Mouse (Mus musculus) lung, adult 18-20 months (tissue): ENCODE measurements around the gene Phc1.

Source experiments
- DNase-seq, 2 experiments: peaks; one replicate each; pipeline ENCODE4 v3.0.0; 2022; ENCODE audit warnings: mixed read lengths in 2 of 2

Gene Phc1

DNA sequence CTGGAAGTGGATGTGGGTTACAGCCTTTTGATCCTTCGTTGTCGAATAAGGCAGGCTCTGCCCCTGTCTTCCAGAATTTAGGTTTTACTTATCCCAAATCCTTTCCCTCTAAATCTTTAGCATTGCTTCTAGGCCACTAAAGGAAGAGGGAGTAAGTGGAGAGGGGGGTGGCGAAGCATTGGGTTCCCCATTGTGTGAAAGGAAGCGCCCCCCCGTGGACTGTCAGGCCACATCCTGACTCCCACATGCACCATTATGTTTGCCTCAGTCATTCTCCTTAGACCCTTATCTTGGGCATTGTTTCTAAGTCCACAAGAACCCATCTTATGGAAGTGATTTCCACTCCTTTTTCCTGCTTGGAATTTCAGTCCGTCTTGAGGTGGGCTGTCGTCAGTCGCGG, 45.1 kb downstream of the Phc1 start:
- DNase-seq = no peak

DNA sequence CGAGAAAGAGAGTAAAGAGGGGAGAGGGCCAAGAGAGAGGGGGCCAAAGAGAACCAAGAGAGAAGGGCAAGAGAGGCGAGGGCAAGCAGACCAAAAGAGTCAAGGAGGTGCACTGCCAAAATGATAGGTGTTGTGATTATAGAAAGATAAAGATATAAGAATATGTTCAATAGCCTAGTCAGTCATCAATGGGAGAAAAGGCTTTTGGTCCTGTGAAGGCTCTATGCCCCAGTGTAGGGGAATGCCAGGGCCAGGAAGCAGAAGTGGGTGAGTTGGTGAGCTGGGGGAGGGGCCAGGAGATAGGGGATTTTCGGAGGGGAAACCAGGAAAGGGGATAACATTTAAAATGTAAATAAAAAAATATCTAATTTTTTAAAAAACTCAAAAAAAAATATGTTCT, 46.1 kb downstream of the Phc1 start:
- DNase-seq = no peak

DNA sequence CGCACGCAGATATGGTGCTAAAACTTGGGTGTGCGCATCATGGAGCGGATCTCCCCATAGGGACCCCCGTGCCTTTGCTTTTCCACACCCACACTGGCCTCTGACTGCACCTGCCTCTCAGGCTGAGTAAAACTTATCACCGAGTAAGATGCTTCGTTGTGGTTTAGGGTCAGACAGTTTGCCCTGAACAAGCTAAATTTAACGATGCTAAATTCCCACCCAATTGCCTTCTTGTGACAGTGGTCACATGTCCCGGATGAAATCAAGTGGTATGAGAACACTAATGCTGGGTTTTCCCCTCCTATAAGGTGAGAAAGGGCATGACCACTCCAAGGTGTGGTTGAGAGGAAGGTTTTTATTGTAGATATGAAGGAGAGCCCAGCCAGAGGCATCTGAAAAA, 46.6 kb downstream of the Phc1 start:
- no peak for DNase-seq

DNA sequence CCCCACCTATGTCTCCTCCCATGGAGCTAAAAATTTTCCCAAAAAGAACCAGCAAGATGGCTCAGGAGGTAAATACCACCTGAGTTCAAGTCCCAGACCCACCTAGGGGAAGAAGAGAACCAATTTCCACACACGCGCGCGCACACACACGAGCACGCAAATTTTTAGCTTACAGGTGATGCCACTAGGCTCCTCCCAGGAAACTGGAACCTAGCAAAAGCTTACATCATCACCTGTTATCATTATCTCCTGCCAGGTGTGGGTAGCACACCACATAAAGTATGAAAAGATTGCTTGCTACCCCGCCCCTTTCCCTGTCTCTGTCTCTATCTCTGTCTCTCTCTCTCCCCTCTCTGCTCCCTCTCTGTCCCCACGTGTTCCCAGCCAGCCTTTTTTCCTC, 47.2 kb downstream of the Phc1 start:
- DNase-seq = no peak

DNA sequence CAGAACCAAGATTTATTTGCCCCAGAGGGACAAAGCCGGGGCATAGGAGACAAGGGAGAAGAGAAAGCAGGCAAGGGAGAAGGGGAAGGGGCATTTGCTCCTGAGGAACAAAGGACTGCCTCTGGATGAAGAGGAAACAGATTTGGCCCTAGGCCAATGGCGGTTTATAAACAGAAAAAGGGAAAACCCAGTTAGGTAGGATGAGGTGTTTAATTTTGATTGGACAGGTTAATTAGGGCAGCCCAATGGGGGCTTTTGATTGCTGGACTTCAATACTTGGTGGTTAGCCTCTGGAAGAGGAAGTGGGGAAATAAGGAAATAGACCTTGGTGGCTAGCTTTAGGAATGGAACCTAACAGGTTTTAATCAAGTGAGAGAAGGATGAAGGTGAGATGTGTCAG, 48.2 kb downstream of the Phc1 start:
- no peak for DNase-seq

DNA sequence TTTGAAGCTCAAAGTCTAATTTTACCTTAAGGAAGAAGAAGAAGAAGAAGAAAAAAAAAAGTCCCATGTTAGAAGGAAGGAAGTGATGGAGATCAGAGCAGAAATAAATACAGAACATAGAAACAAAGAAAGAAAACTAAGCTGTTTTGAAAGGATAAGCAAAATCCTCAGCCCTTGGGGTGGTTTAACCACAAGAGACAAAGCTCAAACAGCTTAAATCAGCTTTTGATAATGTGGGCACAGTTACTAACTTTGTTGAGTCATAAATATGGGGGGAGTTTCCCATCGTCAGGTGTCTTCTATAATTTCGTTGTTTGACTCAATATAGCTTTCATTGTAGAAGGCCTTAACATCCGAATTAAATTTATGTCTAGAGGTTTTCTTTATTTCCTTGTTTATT, 48.6 kb downstream of the Phc1 start:
- DNase-seq = no peak

DNA sequence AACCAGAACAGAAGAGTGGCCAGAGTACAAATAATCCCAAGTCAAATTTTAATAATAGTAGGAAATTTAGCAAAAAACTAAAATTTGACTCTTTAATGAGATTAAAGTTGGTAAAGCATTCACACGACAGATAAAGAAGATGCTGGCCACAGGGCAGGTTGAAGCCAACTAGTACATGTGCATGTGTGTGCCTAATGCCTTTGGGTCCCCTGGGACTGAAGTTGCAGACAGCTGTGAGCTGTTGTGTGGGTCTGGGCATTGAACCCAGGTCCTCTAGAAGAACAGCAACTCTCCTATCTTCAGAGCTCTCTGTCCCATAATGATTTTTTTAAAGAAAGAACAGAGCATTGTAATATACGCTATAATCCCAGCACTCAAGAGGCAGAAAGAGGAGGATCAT, 49.1 kb downstream of the Phc1 start:
- no peak for DNase-seq

DNA sequence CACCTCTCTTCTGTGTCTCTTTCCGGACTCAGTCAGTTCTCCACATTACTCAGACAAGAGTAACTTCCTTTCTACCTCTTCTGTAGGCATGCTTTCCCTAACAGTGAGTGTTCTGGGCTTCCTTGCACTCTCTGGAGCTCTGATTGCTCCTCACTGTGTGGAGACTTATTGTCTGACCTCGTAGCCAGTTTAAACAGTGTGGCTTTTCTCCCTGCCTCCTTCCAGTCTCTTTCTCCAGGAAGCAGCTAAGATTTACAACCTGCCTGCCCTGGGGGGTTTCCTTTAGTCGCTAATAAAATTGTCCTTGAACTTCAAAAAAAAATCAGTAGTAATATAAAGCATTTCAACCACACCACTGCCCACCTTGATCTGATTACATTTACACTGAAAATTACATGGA, 50.1 kb downstream of the Phc1 start:
- DNase-seq = no peak

DNA sequence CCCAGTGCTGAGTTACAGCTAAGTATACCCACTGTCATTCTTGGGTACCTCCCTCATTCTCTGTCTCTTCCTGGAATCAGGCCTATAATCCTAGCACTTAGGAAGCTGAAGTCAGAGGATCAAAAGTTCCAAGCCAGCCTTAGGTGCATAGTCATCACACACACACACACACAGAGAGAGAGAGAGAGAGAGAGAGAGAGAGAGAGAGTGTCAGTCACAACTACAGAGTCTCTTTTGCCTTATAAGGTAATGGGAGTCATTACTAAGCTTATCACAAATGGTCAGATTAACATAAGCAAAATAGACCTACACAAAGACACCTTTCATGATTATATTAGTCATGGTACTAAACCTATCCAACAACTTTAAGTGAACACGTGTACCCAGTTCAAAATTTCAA, 51.0 kb downstream of the Phc1 start:
- DNase-seq = no peak

DNA sequence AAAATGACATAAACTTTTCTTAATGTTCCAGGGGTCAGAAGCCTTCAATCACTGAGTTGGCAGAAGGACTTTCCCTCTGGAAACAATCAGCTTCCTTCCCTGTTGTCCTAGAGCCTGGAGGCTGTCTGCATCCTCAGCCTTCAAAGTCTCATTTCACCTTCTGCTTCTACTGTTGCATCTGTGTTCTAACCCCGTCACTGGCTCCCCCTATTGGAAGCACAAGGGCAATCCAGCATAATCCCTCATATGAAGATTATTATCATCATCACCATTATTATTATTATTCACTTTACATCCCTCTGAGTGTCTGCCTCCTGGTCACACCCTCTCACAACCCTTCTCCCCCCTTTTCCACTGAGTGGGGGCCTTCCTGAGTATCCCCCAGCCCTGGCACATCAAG, 52.1 kb downstream of the Phc1 start:
- DNase-seq = no peak

DNA sequence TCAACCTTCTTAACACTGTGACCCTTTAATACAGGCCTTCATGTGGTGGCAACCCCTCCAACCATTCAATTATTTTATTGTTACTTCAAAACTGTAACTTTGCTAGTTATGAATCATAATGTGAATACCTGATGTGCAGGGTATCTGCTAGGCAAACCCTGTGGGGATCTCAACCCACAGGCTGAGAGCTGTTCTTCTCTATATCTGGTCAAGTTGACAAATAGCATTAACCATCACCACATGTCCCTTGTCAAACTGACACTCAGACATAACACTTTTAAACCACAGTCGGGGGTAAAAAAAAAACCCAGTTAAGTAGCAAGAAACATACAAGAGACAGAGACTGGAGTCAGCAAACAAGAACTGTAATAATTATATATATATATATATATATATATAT, 55.5 kb downstream of the Phc1 start:
- no peak for DNase-seq

DNA sequence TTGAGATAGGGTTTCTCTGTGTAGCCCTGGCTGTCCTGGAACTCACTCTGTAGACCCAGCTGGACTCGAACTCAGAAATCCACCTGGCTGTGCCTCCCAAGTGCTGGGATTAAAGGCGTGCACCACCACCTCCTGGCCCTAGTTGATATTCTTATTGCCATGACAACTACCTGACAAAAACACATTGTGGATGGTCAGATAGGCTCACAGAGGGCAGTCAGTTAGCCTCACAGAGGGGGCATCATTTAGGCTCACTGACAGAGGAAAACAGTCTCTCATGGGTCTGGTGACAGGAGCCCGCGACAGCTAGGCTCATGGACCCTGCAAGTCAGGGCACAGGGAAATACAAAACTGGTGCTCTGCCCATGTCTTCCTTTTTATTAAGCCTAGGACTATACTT, 56.1 kb downstream of the Phc1 start:
- DNase-seq = no peak

DNA sequence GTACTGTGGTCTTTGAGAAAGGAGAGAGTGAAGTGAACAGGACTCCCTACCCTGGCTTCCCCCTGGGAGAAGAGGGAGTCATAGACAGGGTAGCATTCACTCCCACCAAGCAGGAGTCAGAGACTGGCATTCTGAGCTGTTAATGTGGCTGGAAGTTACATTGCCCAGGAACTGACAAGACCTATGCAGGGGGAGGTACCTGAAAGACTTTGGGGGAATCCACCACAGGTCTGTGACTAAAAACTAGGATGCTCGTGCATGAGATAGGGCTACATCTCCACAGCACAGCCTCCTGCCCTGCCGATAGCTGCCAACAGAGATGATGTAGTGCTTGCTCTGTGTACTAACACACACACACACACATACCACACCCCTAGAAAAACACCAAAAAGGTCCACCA, 56.9 kb downstream of the Phc1 start:
- DNase-seq = no peak

DNA sequence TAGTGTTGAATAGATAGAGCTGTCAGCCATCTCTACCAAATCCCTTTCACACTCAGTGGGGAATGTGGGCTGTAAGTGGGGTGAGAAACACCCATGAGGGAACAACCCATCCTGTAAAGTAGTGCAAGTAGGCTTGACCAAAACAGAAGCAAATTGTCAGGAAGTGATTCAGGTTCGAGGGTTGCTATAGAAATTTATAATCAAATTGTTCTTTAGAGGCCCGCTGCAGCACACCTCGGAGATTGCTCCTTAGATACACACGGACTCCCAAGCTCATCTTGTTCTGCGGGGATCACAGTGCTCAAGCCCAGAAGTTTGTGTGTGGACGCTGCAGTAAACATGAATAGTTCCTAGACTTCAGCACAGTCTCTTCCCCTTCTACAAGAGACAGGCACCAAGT, 57.6 kb downstream of the Phc1 start, which contains the start of gene Klrg1:
Gene Klrg1, minus strand, starts transcription at position 101 of the 400 bp plus-strand sequence.
- DNase-seq = no peak

DNA sequence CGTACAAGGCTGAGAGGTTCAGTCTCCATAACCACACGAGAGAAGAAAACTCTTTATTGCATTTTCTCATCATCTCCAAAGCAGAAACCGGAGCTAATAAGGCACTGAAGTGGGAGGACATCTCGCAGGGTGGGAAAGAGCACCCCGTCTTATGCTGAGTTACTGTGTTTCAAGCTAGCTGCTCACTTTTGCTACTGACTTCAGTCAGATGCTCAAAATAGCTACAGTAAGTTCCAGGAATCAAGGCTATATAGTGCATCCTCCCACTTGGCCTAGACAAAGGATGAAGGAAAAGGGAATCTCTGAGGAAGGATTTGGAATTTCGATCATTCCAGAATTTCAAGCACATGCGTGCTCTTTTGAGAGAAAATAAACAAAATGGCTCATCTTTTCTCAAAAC, 63.8 kb downstream of the Phc1 start:
- DNase-seq = no peak

DNA sequence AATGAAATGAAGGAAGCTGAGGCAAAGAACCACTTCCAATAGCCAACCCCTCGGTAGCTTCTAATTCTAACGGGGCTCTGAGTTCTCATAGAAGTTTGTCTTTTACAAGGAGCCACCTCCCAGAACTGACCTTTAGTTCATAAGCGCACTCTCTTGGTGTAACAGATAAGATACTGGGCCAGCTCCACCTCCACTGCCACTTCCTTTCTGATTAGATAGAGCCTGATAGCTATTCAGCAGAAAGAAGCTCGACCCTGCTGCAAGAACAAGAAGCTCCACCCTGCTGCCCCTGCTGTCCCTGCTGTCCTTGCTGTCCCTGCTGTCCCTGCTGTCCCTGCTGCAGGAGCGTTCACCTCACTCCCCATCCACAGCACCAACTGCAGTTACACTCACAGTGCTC, 65.8 kb downstream of the Phc1 start:
- DNase-seq = no peak

DNA sequence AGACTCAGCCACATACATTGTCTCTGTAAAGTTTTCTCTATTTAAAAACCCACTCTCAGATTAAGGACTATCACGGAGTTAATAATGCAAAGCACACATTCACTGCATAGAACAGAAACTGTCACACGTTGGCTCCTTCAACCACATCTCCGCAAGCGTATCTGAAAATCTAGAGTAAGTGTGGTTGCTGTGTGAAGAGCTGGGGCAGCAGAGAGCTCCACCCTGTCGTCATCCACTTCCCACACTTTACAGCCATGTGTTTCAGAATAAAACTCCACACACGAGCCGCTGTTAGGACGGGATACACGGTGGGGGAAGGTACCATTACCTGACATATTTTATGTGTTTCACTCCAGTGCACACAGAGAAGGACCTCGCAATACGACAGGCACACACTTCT, 70.2 kb downstream of the Phc1 start:
- DNase-seq = no peak

DNA sequence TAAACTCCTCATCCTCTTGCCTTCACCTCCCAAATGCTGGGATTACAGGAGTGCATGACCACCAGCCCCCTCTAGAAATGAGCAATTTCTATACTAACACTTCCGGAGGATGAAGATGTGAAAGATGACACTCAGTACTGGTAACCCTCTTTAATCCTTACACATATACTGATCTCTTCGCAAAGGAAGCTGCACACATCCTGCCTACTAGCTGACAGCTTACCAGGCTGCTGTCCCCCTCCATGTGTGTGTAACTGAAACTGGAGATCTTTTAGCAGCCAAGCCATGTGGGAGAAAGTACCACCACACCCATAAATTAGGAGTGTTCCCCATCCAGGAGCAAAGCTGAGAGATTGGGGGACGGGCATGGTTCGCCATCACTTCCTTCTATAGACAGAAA, 71.2 kb downstream of the Phc1 start:
- no peak for DNase-seq

DNA sequence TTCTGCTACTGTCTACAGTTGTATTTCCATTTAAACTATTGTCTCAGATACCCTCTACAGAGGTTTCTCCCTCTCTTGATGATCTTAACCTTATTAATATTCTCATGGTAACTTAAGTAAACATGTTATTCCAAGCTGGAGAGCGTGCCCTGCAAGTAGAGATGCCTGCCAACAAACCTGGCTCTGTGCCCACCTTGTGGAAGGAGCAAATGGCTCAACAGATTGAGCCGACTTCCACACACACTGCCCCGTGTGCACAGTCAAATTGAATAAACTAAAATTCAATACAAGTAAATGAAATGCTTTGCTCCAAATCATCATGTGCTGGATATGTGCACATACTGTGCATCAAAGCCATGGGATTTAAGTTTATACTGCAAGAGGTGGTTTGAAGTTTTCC, 71.8 kb downstream of the Phc1 start:
- peak; percentile 33 to 48 for DNase-seq
